Mouse (Mus musculus) kidney, postnatal 14 days (tissue): Measurements from ENCODE around the gene Olfr558.

Experiments
- DNase-seq: peaks from one replicate; pipeline ENCODE4 v3.0.0; 2022; ENCODE audit warnings: mixed read lengths

Olfr558 gene

GRCm38 (mm10) chr7:102701915-102702314 is at the start of gene Olfr558:
Gene Olfr558, plus strand, starts transcription at chr7:102702215.
- no peak for DNase-seq

GRCm38 (mm10) chr7:102658523-102658922 is 43.5 kb upstream of the Olfr558 start, which contains the start of gene Olfr555:
Gene Olfr555, plus strand, starts transcription at chr7:102658823.
- DNase-seq, result no peak

- DNase-seq, result no peak
These were observed 37.4 kb upstream of the Olfr558 start, which contains the start of gene Olfr556 for GRCm38 (mm10) chr7:102664599-102664998. Gene Olfr556, plus strand, starts transcription at chr7:102664899.

GRCm38 (mm10) chr7:102665378-102665777 is 36.6 kb upstream of the Olfr558 start:
- DNase-seq, result no peak

- no peak for DNase-seq
These were observed 25.8 kb upstream of the Olfr558 start for GRCm38 (mm10) chr7:102676225-102676624.

GRCm38 (mm10) chr7:102681916-102682315 is 20.1 kb upstream of the Olfr558 start:
- no peak for DNase-seq

- DNase-seq, result peak; percentile 94
These were observed 15.0 kb upstream of the Olfr558 start, which contains the start of gene Trim68 for GRCm38 (mm10) chr7:102686944-102687501. Gene Trim68, minus strand, starts transcription at chr7:102687327.

GRCm38 (mm10) chr7:102695358-102696125 is 6.5 kb upstream of the Olfr558 start, which contains the start of gene Olfr557:
Gene Olfr557, plus strand, starts transcription at chr7:102695910.
- peak; percentile 31 for DNase-seq

- DNase-seq, result no peak
These were observed 3.6 kb upstream of the Olfr558 start for GRCm38 (mm10) chr7:102698461-102698860.

- DNase-seq, result no peak
These were observed 17.0 kb downstream of the Olfr558 start, which contains the start of gene Olfr33 for GRCm38 (mm10) chr7:102718970-102719369. Gene Olfr33, minus strand, starts transcription at chr7:102719070.

GRCm38 (mm10) chr7:102727391-102727790 is 25.4 kb downstream of the Olfr558 start, which contains the start of gene Olfr559:
Gene Olfr559, minus strand, starts transcription at chr7:102727491.
- no peak for DNase-seq

GRCm38 (mm10) chr7:102733793-102734192 is 31.8 kb downstream of the Olfr558 start:
- no peak for DNase-seq

GRCm38 (mm10) chr7:102737705-102738104 is 35.7 kb downstream of the Olfr558 start:
- no peak for DNase-seq

- no peak for DNase-seq
These were observed 50.1 kb downstream of the Olfr558 start for GRCm38 (mm10) chr7:102752086-102752485.

- DNase-seq, result no peak
These were observed 57.3 kb downstream of the Olfr558 start, which contains the start of the genes Olfr560 and Olfr78 for GRCm38 (mm10) chr7:102759266-102759665. Gene Olfr560, minus strand, starts transcription at chr7:102759366. Gene Olfr78, minus strand, starts transcription at chr7:102759471.
